Mouse (Mus musculus) neural tube, embryonic 13.5 days (tissue): Measurements from ENCODE around the gene Nrn1. TPM values are rescaled to one million over a fixed set of nuclear protein-coding genes. Genes with fewer than 3 reads are reported as not detected.

ENCODE experiments used
- ATAC-seq: fragments of 200-750 bp; cut with Nextera tagmentation; 2 replicates; pipeline ENCODE4 v1.8.0; 2017; ENCODE audit warnings: low read depth, mild to moderate bottlenecking, moderate TSS enrichment, moderate library complexity
- H3K27ac ChIP-seq: fragments of 300-500 bp; sonication (generic); replicated peaks from 2 replicates; pipeline ENCODE4 v1.5.1; 2015; ENCODE audit warnings: moderate library complexity, mild to moderate bottlenecking, inconsistent platforms
- H3K27me3 ChIP-seq: fragments of 300-500 bp; sonication (generic); 2 replicates; pipeline ENCODE4 v1.6.1; 2015; ENCODE audit warnings: mild to moderate bottlenecking, inconsistent platforms
- H3K36me3 ChIP-seq: fragments of 300-500 bp; sonication (generic); 2 replicates; pipeline ENCODE4 v1.6.1; 2015; ENCODE audit warnings: mild to moderate bottlenecking, inconsistent platforms
- H3K4me1 ChIP-seq: fragments of 300-500 bp; sonication (generic); replicated peaks from 2 replicates; pipeline ENCODE4 v1.6.1; 2015; ENCODE audit warnings: inconsistent platforms
- H3K4me2 ChIP-seq: fragments of 300-500 bp; sonication (generic); 2 replicates; pipeline ENCODE4 v1.6.1; 2015; ENCODE audit warnings: inconsistent platforms, mild to moderate bottlenecking, moderate library complexity
- H3K4me3 ChIP-seq: fragments of 300-500 bp; sonication (generic); 2 replicates; pipeline ENCODE4 v1.5.1; 2015; ENCODE audit warnings: mild to moderate bottlenecking, inconsistent platforms
- H3K9ac ChIP-seq: fragments of 300-500 bp; sonication (generic); 2 replicates; pipeline ENCODE4 v1.6.1; 2015; ENCODE audit warnings: moderate library complexity, mild to moderate bottlenecking, inconsistent platforms
- H3K9me3 ChIP-seq: fragments of 300-500 bp; sonication (generic); 2 replicates; pipeline ENCODE4 v1.6.1; 2016; ENCODE audit warnings: inconsistent platforms
- WGBS: fragments of 180-500 bp; shearing (Covaris S2); methylation state at CpG from one replicate; pipeline ENCODE4 v1.1.7; 2015; 5-methylcytosine and 5-hydroxymethylcytosine counted together
- polyA plus RNA-seq: library from polyadenylated mRNA; unstranded; fragments of >200 nt; fragmentation: Nextera tagmentation; extraction: Ambion mirVana; gene quantifications from 2 replicates; pipeline ENCODE4 v1.2.1, GENCODE M21; 2015

Nrn1 gene
- 74.3 and 74.7 TPM in 2 replicates for polyA plus RNA-seq

- peak within 1 kb of the TSS; percentile 87 for H3K9ac ChIP-seq
- WGBS: under 1% methylated on average over 49 of the region's 50 CpGs
- peak within 1 kb of the TSS; percentile 72 for H3K4me2 ChIP-seq
- peak within 1 kb of the TSS; percentile 54 for H3K4me3 ChIP-seq
- peaks cover 21% of the 10 kb centered on the region for H3K4me1 ChIP-seq
- H3K27me3 ChIP-seq: peaks cover 60% of the 10 kb centered on the region
- ATAC-seq: peak; percentile 26
- H3K9me3 ChIP-seq: no peaks in the 10 kb centered on the region
- no peaks in the 10 kb centered on the region for H3K36me3 ChIP-seq
- peak within 1 kb of the TSS; percentile 97 for H3K27ac ChIP-seq
Observed at GRCm38 (mm10) chr13:36734731-36735571, at the start of gene Nrn1. Nrn1 (minus strand) TSS chr13:36735131.

DNA sequence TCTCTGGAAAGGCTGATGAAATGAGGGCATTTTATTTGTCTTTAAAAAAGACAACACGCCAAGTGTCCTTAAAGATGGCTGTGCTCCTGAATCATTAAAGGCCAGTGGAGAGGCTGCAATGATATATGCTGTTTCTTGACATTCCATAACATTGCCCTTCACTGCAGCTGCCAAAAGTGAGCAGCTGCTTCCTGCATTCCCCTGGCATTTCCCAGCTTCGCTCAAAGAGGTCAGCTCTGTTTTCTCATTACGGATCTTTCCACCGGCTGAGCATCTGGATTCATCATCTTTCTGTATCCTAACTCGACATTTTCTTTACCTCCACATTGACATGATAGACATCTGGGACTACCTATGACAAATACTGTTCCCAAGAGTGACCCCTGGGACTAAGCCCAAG, 44.7 kb upstream of the Nrn1 start:
- Histone ChIP-seq H3K9ac (no peak overlapping the region), H3K36me3 (no peaks in the 10 kb centered on the region), H3K27ac (no peak overlapping the region), H3K4me3 (no peak overlapping the region), H3K9me3 (no peaks in the 10 kb centered on the region), H3K27me3 (no peaks in the 10 kb centered on the region), H3K4me2 (no peak overlapping the region), H3K4me1 (no peaks in the 10 kb centered on the region)
- ATAC-seq: no peak
- WGBS: 69% methylated on average over 5 of the region's 5 CpGs

DNA sequence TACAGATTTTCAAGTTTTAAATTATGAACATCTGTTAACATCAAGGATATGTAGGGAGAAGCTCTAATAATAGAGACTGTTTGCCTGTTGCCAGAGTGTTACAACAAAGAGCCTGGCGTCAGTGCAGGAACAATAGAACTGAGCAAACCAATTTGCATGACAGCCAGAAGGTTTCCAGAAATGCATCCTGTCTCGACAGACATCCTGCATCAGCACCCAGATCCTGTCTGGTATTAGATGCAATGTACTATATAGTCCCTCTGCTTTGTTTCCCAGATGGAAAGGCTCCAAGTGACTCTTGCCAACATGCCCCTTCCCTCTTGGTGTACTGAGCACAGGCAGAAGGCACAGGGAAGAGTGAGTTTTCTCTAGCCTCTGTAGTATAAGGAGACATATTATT, 31.9 kb upstream of the Nrn1 start:
- Histone ChIP-seq H3K4me2 (no peak overlapping the region), H3K9me3 (0 out of 2 replicates have a peak, but pooled peaks cover 5% of the 10 kb centered on the region), H3K4me1 (no peaks in the 10 kb centered on the region), H3K27ac (no peak overlapping the region), H3K27me3 (no peaks in the 10 kb centered on the region), H3K9ac (no peak overlapping the region), H3K36me3 (no peaks in the 10 kb centered on the region), H3K4me3 (no peak overlapping the region)
- WGBS: 43% methylated on average over 2 of the region's 2 CpGs
- ATAC-seq: no peak

DNA sequence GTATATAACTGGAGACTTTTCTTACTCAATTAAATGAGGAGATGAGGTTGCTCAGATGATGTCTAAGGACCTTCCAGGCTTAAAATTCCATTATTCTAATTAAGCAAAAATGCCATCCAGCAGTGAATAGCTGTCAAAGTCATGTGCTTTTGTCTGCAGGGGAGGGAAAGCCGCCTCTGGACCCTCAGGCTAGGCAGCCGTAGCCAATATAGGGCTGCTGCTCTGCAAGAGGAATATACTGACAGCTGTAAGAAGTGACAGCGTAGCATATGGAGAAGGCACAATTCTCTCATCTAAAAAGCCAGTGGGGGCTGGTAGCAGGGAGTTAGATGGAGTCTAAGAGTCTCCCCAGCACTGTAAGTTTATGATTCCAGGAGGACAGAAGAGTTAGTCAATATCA, 16.9 kb upstream of the Nrn1 start:
- Histone ChIP-seq H3K4me3 (no peak overlapping the region), H3K27ac (no peak overlapping the region), H3K9ac (no peak overlapping the region), H3K9me3 (no peaks in the 10 kb centered on the region), H3K4me1 (0 out of 2 replicates have a peak, but pooled peaks cover 2% of the 10 kb centered on the region), H3K27me3 (no peaks in the 10 kb centered on the region), H3K36me3 (no peaks in the 10 kb centered on the region), H3K4me2 (no peak overlapping the region)
- no peak for ATAC-seq
- WGBS: 52% methylated on average over 3 of the region's 3 CpGs

DNA sequence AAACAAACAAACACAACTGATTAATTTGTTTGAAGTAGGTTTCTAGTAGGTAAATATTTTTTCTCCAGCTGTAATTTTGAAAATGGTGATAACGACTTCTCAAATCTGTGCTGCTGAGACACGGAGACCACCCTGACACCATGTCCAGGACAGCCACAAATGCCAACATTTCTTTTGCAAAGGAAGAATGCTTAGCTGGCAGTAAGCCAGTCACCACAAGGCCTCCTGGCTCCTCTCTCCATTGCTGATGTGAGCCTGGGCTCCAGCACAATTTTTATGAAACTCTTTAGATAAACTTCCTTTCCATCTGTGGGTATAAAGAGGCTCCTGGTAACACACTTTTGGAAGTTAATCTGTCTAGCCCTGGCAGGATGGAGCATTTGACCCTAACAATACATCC, 15.1 kb upstream of the Nrn1 start:
- 68% methylated on average over 2 of the region's 2 CpGs for WGBS
- Histone ChIP-seq H3K4me2 (no peak overlapping the region), H3K27me3 (no peaks in the 10 kb centered on the region), H3K9me3 (no peaks in the 10 kb centered on the region), H3K4me1 (0 out of 2 replicates have a peak, but pooled peaks cover 2% of the 10 kb centered on the region), H3K4me3 (no peak overlapping the region), H3K9ac (no peak overlapping the region), H3K27ac (no peak overlapping the region), H3K36me3 (no peaks in the 10 kb centered on the region)
- no peak for ATAC-seq

- peak; percentile 30; the same call in 1 of the 2 replicates for ATAC-seq
- Histone ChIP-seq H3K9me3 (no peaks in the 10 kb centered on the region), H3K4me1 (peaks cover 20% of the 10 kb centered on the region), H3K9ac (peak overlapping the region; percentile 87), H3K4me2 (peak overlapping the region; percentile 72), H3K4me3 (peak overlapping the region; percentile 54), H3K27ac (peak overlapping the region; percentile 97), H3K36me3 (no peaks in the 10 kb centered on the region), H3K27me3 (peaks cover 45% of the 10 kb centered on the region)
- 7% methylated on average over 9 of the region's 9 CpGs for WGBS
Observed at GRCm38 (mm10) chr13:36736619-36736996, 1.7 kb upstream of the Nrn1 start.

DNA sequence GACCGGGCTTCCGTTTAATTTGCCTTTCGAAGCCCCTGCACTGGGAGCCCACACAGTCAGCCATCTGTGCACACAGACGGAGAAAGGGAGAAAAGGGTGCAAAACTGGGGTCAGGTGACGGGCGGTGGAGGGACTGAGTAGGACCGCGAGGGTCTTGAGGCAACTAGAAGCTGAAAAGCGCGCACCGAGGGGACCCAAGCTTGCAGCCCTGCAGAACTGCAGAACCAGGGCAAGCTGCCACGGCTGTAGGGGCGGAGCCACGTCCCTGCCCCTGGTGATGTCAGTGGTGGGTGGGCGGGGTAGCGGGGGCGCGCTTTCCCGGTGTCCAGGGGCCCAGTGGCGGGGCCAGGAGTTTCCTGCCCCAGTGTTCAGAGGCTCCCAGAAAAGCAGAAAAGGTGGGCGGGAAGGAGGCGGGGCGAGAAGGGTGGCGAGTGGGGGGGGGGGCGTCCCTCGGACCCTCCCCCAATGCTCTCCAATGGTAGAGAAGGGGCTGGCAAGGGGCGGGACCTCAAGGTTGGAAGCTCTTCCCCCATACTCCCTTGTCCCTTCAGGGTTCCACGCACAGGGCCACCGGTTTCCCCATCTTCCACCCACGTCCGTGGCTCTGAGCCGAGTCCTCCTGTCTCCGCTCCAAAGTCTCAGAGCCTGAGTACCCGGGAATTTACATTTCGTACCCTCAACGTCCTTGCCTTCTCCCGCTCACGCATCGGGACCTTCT, 1.1 kb upstream of the Nrn1 start:
- WGBS: under 1% methylated on average over 37 of the region's 39 CpGs
- Histone ChIP-seq H3K27me3 (peaks cover 50% of the 10 kb centered on the region), H3K9ac (peak overlapping the region; percentile 87), H3K4me3 (peak overlapping the region; percentile 54), H3K36me3 (no peaks in the 10 kb centered on the region), H3K27ac (peak overlapping the region; percentile 97), H3K4me1 (peaks cover 20% of the 10 kb centered on the region), H3K9me3 (no peaks in the 10 kb centered on the region), H3K4me2 (peak overlapping the region; percentile 72)
- peak; percentile 91 for ATAC-seq

GRCm38 (mm10) chr13:36733989-36734690, 791 bp downstream of the Nrn1 start:
- Histone ChIP-seq H3K36me3 (no peaks in the 10 kb centered on the region), H3K4me2 (peak overlapping the region; percentile 72), H3K27me3 (peaks cover 68% of the 10 kb centered on the region), H3K27ac (peak overlapping the region; percentile 97), H3K9me3 (no peaks in the 10 kb centered on the region), H3K4me3 (peak overlapping the region; percentile 54), H3K4me1 (peaks cover 27% of the 10 kb centered on the region), H3K9ac (peak overlapping the region; percentile 87)
- ATAC-seq: peak; percentile 17
- under 1% methylated on average over 26 of the region's 26 CpGs for WGBS

- Histone ChIP-seq H3K9ac (peak overlapping the region; percentile 87), H3K27ac (peak overlapping the region; percentile 97), H3K4me3 (peak overlapping the region; percentile 54), H3K27me3 (peaks cover 74% of the 10 kb centered on the region), H3K4me2 (peak overlapping the region; percentile 72), H3K36me3 (no peaks in the 10 kb centered on the region), H3K9me3 (no peaks in the 10 kb centered on the region), H3K4me1 (peaks cover 33% of the 10 kb centered on the region)
- 1% methylated on average over 10 of the region's 10 CpGs for WGBS
- no peak for ATAC-seq
Observed at GRCm38 (mm10) chr13:36733566-36733965, 1.4 kb downstream of the Nrn1 start.

DNA sequence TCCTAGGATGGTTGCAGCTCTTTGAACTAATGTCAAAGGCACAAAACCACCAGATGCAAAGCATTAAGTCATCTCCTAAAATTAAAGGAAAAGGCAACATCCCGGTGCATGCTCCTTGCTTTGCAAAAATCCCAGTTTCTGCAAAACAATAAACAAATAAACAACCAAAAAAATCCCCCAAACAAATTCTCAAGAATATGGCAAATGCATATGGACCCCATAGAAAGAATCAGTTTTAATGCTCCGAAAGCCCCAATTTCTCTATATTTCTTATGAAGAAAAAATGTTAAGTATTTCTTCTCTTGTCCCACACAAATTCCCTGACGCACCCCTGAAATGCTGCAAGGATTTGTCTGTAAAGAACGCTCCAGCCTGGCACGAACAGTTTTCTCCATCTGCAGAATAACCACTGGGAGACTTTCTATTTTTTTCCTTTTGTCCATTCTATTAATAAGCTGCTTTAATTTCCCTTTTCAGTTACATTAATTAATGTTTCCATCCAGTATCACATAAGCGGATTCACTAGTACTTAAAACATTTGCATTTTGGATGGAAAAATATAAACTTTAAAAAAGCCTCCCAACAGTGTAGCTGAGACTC, 1.9 kb downstream of the Nrn1 start:
- Histone ChIP-seq H3K36me3 (no peaks in the 10 kb centered on the region), H3K4me3 (peak overlapping the region; percentile 54), H3K4me2 (peak overlapping the region; percentile 72), H3K4me1 (peaks cover 37% of the 10 kb centered on the region), H3K27ac (peak overlapping the region; percentile 97), H3K9me3 (no peaks in the 10 kb centered on the region), H3K27me3 (peaks cover 80% of the 10 kb centered on the region), H3K9ac (peak overlapping the region; percentile 87)
- no peak for ATAC-seq
- WGBS: 4% methylated on average over 6 of the region's 6 CpGs

DNA sequence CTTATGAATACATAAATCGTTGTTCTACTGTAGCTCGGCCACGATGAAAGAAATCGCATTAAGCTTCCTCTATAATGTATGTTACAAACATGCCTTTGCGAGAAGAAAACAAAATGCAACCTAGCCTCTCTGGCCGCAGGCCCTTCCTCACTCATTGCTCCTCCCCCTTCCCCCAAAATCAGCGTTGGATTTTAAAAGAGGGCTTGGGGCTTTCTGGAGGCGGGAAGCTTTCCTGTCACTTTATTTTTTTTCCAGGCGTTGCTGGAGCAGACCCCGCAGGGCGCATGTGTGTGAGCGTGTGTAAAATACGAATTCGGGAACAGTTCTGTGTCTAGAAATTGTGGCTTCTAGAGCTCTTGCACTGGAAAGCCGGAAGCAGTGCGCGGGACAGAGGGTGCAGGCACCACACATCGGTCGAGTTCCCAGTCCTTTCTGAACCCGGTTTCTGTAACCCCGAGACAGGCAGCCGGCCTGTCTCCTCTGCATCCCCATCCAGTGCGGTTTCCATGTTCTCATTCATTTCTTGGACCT, 2.9 kb downstream of the Nrn1 start:
- no peaks in the 10 kb centered on the region for H3K36me3 ChIP-seq
- peak overlapping the region; percentile 54 for H3K4me3 ChIP-seq
- peaks cover 80% of the 10 kb centered on the region for H3K27me3 ChIP-seq
- ATAC-seq: no peak
- H3K27ac ChIP-seq: peak overlapping the region; percentile 97
- H3K4me2 ChIP-seq: peak overlapping the region; percentile 72
- H3K9me3 ChIP-seq: no peaks in the 10 kb centered on the region
- peak overlapping the region; percentile 87 for H3K9ac ChIP-seq
- under 1% methylated on average over 23 of the region's 23 CpGs for WGBS
- H3K4me1 ChIP-seq: peaks cover 42% of the 10 kb centered on the region
